Mouse (Mus musculus): ENCODE data around the gene Pard6b.

Pard6b gene

GRCm38 (mm10) chr2:168145437-168145836, 64.6 kb downstream of the Pard6b start:
- DNase-seq: no peak

- DNase-seq: no peak
These were observed 67.1 kb downstream of the Pard6b start for GRCm38 (mm10) chr2:168147722-168148432.

GRCm38 (mm10) chr2:168149241-168149640, 68.4 kb downstream of the Pard6b start:
- no peak for DNase-seq
